Mouse (Mus musculus) liver, embryonic 15.5 days (tissue): ENCODE data around the gene Adig. TPM values are rescaled to one million over a fixed set of nuclear protein-coding genes. Genes with fewer than 3 reads are reported as not detected.

ENCODE experiments used
- ATAC-seq: fragments of 200-750 bp; cut with Nextera tagmentation; 2 replicates; pipeline ENCODE4 v1.8.0; 2017; ENCODE audit warnings: moderate number of reproducible peaks, mild to moderate bottlenecking, moderate library complexity; ENCODE audit not compliant: insufficient read depth
- H3K27ac ChIP-seq: fragments of 300-500 bp; sonication (generic); replicated peaks from 2 replicates; pipeline ENCODE4 v1.5.1; 2015; ENCODE audit warnings: mild to moderate bottlenecking, inconsistent platforms
- H3K27me3 ChIP-seq: fragments of 300-500 bp; sonication (generic); 2 replicates; pipeline ENCODE4 v1.6.1; 2015; ENCODE audit warnings: mild to moderate bottlenecking, inconsistent platforms
- H3K36me3 ChIP-seq: fragments of 300-500 bp; sonication (generic); replicated peaks from 2 replicates; pipeline ENCODE4 v1.6.1; 2015; ENCODE audit warnings: moderate library complexity, mild to moderate bottlenecking, inconsistent platforms
- H3K4me1 ChIP-seq: fragments of 300-500 bp; sonication (generic); replicated peaks from 2 replicates; pipeline ENCODE4 v1.6.1; 2015; ENCODE audit warnings: inconsistent platforms
- H3K4me2 ChIP-seq: fragments of 300-500 bp; sonication (generic); 2 replicates; pipeline ENCODE4 v1.6.1; 2015; ENCODE audit warnings: moderate library complexity, mild to moderate bottlenecking, inconsistent platforms
- H3K4me3 ChIP-seq: fragments of 300-500 bp; sonication (generic); replicated peaks from 2 replicates; pipeline ENCODE4 v1.5.1; 2015; ENCODE audit warnings: mild to moderate bottlenecking, inconsistent platforms
- H3K9ac ChIP-seq: fragments of 300-500 bp; sonication (generic); 2 replicates; pipeline ENCODE4 v1.6.1; 2015; ENCODE audit warnings: moderate library complexity, mild to moderate bottlenecking, inconsistent platforms
- H3K9me3 ChIP-seq: fragments of 300-500 bp; sonication (generic); replicated peaks from 2 replicates; pipeline ENCODE4 v1.6.1; 2016; ENCODE audit warnings: inconsistent platforms
- WGBS: fragments of 180-500 bp; shearing (Covaris S2); methylation state at CpG from one replicate; pipeline ENCODE4 v1.1.7; 2015; ENCODE audit warnings: mixed read lengths; ENCODE audit not compliant: insufficient replicate concordance; 5-methylcytosine and 5-hydroxymethylcytosine counted together
- polyA plus RNA-seq: library from polyadenylated mRNA; unstranded; fragments of >200 nt; fragmentation: Nextera tagmentation; extraction: Ambion mirVana; gene quantifications from 2 replicates; pipeline ENCODE4 v1.2.1, GENCODE M21; 2015

Gene Adig
- polyA plus RNA-seq, 1 experiment from 2014 or later, result not detected

DNA sequence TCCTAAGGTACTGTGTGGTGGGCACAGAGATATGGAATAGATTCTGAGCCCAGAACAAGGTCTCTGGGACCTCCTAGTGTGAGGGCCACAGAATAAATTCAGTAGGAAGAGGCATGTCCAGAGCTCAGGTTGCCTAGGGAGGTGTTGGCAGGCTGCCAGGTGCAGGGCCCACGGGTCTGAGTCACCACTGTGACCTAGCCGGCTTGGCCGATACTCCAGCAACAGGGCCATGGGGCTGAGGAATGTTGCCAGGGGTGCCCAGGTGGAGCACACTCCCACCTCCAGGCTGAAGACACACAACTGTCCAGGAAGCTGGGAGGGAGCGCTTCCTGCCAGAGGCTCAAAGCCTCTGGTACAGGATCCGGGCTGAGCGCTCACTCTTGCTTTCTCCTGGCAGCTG is 8.3 kb downstream of the Adig start:
- Histone ChIP-seq H3K4me1 (no peaks in the 10 kb centered on the region), H3K4me3 (no peak overlapping the region), H3K27ac (no peak overlapping the region), H3K9me3 (no peaks in the 10 kb centered on the region), H3K36me3 (no peaks in the 10 kb centered on the region), H3K4me2 (no peak overlapping the region), H3K9ac (no peak overlapping the region), H3K27me3 (no peaks in the 10 kb centered on the region)
- WGBS, result 63% methylated on average over 6 of the region's 6 CpGs
- ATAC-seq, result no peak

- Histone ChIP-seq H3K9me3 (no peaks in the 10 kb centered on the region), H3K9ac (no peak within 1 kb of the TSS), H3K4me1 (no peaks in the 10 kb centered on the region), H3K36me3 (no peaks in the 10 kb centered on the region), H3K27me3 (no peaks in the 10 kb centered on the region), H3K4me2 (no peak within 1 kb of the TSS), H3K4me3 (no peak within 1 kb of the TSS), H3K27ac (no peak within 1 kb of the TSS)
- 67% methylated on average over 10 of the region's 10 CpGs for WGBS
- ATAC-seq, result no peak
Measured at GRCm38 (mm10) chr2:158512528-158512927, 10.1 kb downstream of the Adig start, which contains the start of gene Arhgap40. Gene Arhgap40, plus strand, starts transcription at chr2:158512796.

DNA sequence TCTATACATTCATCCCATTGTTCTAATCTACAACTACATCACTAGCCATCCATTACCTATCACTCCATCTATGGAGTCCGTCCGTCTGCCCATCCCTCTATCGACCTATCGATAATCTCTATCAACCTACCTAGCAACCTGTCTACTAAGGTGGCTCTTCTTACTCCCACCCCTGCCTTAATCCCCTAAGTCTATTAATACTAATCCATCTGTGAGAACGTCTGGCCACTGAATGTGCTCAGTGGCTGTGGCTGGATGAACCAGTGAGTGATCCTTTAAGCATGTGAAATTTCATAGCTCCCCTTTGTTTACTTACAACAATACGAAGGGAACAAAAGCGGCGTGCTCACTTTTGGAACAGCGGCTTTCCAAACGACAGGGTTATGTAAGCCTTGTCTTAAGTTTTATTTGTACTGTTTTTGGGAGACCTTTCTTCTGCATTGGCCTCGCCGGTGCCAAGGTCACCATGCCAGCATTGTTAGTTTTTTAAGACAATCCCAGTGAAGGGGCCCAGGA is 11.5 kb downstream of the Adig start:
- Histone ChIP-seq H3K9ac (no peak overlapping the region), H3K36me3 (no peaks in the 10 kb centered on the region), H3K27ac (no peak overlapping the region), H3K27me3 (no peaks in the 10 kb centered on the region), H3K4me2 (no peak overlapping the region), H3K9me3 (no peaks in the 10 kb centered on the region), H3K4me3 (no peak overlapping the region), H3K4me1 (no peaks in the 10 kb centered on the region)
- ATAC-seq, result no peak
- WGBS, result 74% methylated on average over 12 of the region's 12 CpGs

DNA sequence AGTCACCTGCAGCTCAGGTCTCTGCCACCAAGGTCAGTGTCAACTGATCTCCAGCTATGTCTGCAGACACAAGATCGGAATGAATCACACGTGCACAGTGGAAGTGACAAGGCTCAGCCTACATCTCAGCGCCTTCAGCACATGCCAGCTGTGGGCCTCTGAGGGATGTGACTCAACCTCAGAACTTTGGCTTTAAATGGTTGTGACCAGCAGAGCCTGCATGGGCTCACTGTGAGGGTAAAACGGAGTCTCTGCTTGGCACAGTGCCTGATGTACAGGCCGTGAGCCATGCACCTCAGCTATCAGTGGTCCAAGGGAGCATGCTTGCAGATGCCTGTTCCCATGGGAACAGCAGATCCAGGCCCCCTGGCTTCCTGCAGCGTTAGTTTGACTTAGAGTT is 16.2 kb downstream of the Adig start:
- Histone ChIP-seq H3K4me1 (no peaks in the 10 kb centered on the region), H3K4me3 (no peak overlapping the region), H3K9ac (no peak overlapping the region), H3K4me2 (no peak overlapping the region), H3K36me3 (no peaks in the 10 kb centered on the region), H3K27me3 (no peaks in the 10 kb centered on the region), H3K9me3 (no peaks in the 10 kb centered on the region), H3K27ac (no peak overlapping the region)
- no peak for ATAC-seq
- WGBS, result 59% methylated on average over 6 of the region's 6 CpGs

DNA sequence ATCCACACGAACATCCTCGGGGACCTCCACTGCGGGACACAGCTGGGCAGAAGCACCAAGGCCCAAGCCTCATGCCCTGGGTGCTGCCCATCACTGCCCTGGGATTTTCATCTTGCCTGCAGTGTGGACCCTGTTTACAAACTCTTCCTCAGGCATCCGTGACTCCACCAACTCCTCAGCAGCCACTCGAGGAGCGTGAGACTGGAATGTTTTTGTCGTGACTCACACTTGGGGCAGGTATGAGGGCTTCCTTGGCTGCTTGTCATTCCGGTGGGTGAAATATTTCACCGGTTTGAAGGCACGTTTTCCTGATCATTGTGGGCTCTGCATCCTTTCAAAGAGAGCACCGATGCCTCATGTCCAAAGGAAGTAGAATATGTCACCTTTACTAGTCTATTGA is 16.7 kb downstream of the Adig start:
- Histone ChIP-seq H3K9ac (no peak overlapping the region), H3K27me3 (no peaks in the 10 kb centered on the region), H3K9me3 (no peaks in the 10 kb centered on the region), H3K4me1 (no peaks in the 10 kb centered on the region), H3K27ac (no peak overlapping the region), H3K4me2 (no peak overlapping the region), H3K4me3 (no peak overlapping the region), H3K36me3 (no peaks in the 10 kb centered on the region)
- no peak for ATAC-seq
- 61% methylated on average over 11 of the region's 11 CpGs for WGBS

GRCm38 (mm10) chr2:158519800-158520199 is 17.4 kb downstream of the Adig start:
- Histone ChIP-seq H3K4me3 (no peak overlapping the region), H3K9ac (no peak overlapping the region), H3K27me3 (no peaks in the 10 kb centered on the region), H3K4me1 (no peaks in the 10 kb centered on the region), H3K36me3 (no peaks in the 10 kb centered on the region), H3K9me3 (no peaks in the 10 kb centered on the region), H3K27ac (no peak overlapping the region), H3K4me2 (no peak overlapping the region)
- 66% methylated on average over 6 of the region's 6 CpGs for WGBS
- ATAC-seq, result no peak

DNA sequence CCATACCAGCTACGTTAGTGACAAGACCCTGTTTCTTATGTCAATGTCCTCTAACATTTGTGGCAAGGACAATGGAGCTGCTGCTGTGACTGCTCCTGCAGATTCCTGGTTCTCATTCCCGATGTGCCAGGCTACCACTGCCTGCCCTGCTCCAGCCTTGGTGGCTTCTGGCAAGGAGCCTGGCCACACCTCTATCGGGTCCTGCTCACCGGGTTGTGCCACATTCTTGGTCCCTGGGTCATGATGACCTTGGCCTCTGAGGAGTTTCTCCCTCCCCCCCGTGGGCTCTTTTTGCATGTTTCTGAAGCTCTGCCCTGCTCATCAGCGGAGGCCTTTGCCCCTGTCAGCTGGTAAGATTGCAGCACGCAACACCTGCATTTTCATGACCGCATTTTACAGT is 20.6 kb downstream of the Adig start:
- no peaks in the 10 kb centered on the region for H3K4me1 ChIP-seq

GRCm38 (mm10) chr2:158524129-158524860 is 21.9 kb downstream of the Adig start:
- no peaks in the 10 kb centered on the region for H3K9me3 ChIP-seq
- H3K27ac ChIP-seq, result no peak overlapping the region
- no peaks in the 10 kb centered on the region for H3K27me3 ChIP-seq
- H3K36me3 ChIP-seq, result no peaks in the 10 kb centered on the region
- H3K9ac ChIP-seq, result no peak overlapping the region
- no peaks in the 10 kb centered on the region for H3K4me1 ChIP-seq
- no peak overlapping the region for H3K4me2 ChIP-seq
- WGBS, result 68% methylated on average over 16 of the region's 16 CpGs
- no peak overlapping the region for H3K4me3 ChIP-seq
- no peak for ATAC-seq

More for the DNA sequence above, 20.6 kb downstream of the Adig start:
- H3K9ac ChIP-seq, result no peak overlapping the region
- H3K27me3 ChIP-seq, result no peaks in the 10 kb centered on the region
- H3K27ac ChIP-seq, result no peak overlapping the region
- ATAC-seq, result no peak
- H3K4me3 ChIP-seq, result no peak overlapping the region
- WGBS, result 61% methylated on average over 8 of the region's 8 CpGs
- no peak overlapping the region for H3K4me2 ChIP-seq
- no peaks in the 10 kb centered on the region for H3K36me3 ChIP-seq
- H3K9me3 ChIP-seq, result no peaks in the 10 kb centered on the region

- Histone ChIP-seq H3K9me3 (no peaks in the 10 kb centered on the region), H3K9ac (no peak overlapping the region), H3K4me3 (no peak overlapping the region), H3K27ac (no peak overlapping the region), H3K27me3 (no peaks in the 10 kb centered on the region), H3K4me1 (no peaks in the 10 kb centered on the region), H3K4me2 (no peak overlapping the region), H3K36me3 (no peaks in the 10 kb centered on the region)
- no peak for ATAC-seq
- WGBS, result 4% methylated on average over 4 of the region's 4 CpGs
Measured at GRCm38 (mm10) chr2:158534090-158534489, 31.7 kb downstream of the Adig start.

DNA sequence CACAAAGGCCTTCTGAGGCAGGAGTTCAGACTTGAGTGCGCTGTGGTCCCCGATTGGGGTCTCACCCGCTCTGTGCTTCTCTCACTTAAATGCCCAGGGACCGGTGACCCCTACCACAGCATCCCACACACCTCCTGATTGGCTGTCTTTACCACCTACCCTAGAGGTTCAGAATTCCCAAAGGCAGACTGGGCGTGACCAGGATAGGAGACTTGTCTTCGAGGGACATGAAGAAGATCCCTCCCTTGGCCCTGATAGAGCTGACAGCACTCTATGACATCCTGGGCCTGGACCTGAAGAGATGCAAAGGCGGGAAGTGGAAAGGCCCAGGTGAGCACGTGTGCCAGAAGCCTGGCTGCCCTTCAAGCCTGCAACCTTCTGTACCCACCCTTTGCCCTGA is 32.1 kb downstream of the Adig start:
- 57% methylated on average over 8 of the region's 8 CpGs for WGBS
- Histone ChIP-seq H3K36me3 (no peaks in the 10 kb centered on the region), H3K27me3 (0 out of 2 replicates have a peak, but pooled peaks cover under 1% of the 10 kb centered on the region), H3K4me1 (no peaks in the 10 kb centered on the region), H3K4me2 (no peak overlapping the region), H3K9me3 (no peaks in the 10 kb centered on the region), H3K27ac (no peak overlapping the region), H3K4me3 (no peak overlapping the region), H3K9ac (no peak overlapping the region)
- no peak for ATAC-seq

DNA sequence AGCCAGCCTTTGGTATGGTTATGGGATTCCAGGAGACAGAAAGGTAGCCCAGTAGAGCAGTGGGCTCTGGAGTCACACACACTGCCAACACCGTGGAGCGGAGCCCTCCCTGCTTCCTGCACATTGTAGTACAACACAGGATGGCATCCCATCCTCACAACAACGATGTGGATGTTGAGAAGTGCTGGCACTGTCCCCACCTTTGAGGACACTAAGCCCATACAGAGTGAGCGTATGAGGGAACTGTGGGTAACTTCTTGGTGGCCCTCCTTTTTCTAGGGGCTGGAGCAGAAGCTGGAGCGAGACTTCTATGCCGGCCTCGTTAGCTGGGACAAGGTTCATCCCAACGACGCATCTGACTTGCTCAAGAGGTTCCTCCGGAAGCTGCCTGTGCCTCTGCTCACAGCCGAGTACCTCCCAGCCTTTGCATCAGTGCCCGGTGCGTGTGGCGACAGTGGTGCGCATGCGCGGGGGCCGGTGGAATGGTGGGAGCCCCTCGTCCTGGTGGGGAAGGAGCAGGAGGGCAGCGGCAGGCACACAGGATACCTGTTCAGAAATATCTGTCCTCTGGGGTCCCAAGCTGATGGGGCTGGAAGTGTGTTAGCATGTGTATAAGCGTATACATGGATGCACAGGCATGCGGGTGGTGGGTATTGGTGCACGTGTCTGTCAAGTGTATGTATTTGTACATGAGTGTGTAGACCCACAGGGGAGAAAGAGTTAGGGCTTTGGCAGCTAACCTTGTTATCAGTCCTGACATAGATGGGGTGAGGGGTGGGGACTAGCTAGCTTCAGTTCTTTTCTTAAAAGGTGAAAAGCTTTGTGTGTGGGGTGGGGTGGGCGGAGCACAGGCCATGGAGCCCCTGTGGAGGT is 37.3 kb downstream of the Adig start:
- Histone ChIP-seq H3K27ac (no peak overlapping the region), H3K4me1 (no peaks in the 10 kb centered on the region), H3K4me3 (no peak overlapping the region), H3K4me2 (no peak overlapping the region), H3K9ac (no peak overlapping the region), H3K27me3 (peaks cover 5% of the 10 kb centered on the region; the same call in 1 of the 2 replicates), H3K36me3 (no peaks in the 10 kb centered on the region), H3K9me3 (no peaks in the 10 kb centered on the region)
- WGBS, result 42% methylated on average over 24 of the region's 24 CpGs
- no peak for ATAC-seq
